Mouse (Mus musculus) gastrocnemius, postnatal 14 days (tissue): Measurements from ENCODE around the gene Mef2d. TPM values are rescaled to one million over a fixed set of nuclear protein-coding genes. Genes with fewer than 3 reads are reported as not detected.
A peak's percentile ranks its signal among the peaks of the same experiment; 100 is the strongest.
"Not testable (repeated sequence)": the region's sequence is repeated elsewhere in the genome, so short reads cannot be mapped to it uniquely, and the experiment has no call there.

ENCODE experiments used
- DNase-seq: peaks from one replicate; pipeline ENCODE4 v3.0.0; 2021; ENCODE audit warnings: mixed read lengths
- intact Hi-C: fragments of 180-260 bp; cut with DNase I; formaldehyde crosslinking; loops from one replicate; pipeline ENCODE4 v1.15.1; 2025; ENCODE audit warnings: low total_unique reads
- total RNA-seq, 2 experiments: library from RNA; stranded (reverse); gene quantifications; 2 replicates each; pipeline ENCODE4 v1.2.3; 2021

Mef2d gene
- total RNA-seq, 2 experiments from 2014 or later, result 136 to 137 TPM

GRCm38 (mm10) chr3:88170361-88170760, 28.2 kb downstream of the Mef2d start:
- DNase-seq, result no peak
- intact Hi-C loops, result no loop called here

GRCm38 (mm10) chr3:88172440-88172839, 30.3 kb downstream of the Mef2d start:
- intact Hi-C loops, result no loop called here
- no peak for DNase-seq

GRCm38 (mm10) chr3:88173375-88173774, 31.2 kb downstream of the Mef2d start:
- intact Hi-C loops, result no loop called here
- DNase-seq, result peak; percentile 44

- DNase-seq, result no peak
- intact Hi-C loops, result no loop called here
These were observed 32.7 kb downstream of the Mef2d start for GRCm38 (mm10) chr3:88174894-88175293.

GRCm38 (mm10) chr3:88177106-88177505, 34.9 kb downstream of the Mef2d start:
- DNase-seq, result peak; percentile 38
- intact Hi-C loops, result no loop called here

GRCm38 (mm10) chr3:88177562-88178345, 35.6 kb downstream of the Mef2d start:
- intact Hi-C loops, result no loop called here
- DNase-seq, result peak; percentile 99

- DNase-seq, intact Hi-C loops: not testable (repeated sequence)
These were observed 36.2 kb downstream of the Mef2d start for GRCm38 (mm10) chr3:88178346-88178733.

GRCm38 (mm10) chr3:88178986-88179385, 36.8 kb downstream of the Mef2d start:
- DNase-seq, result no peak
- intact Hi-C loops, result no loop called here

GRCm38 (mm10) chr3:88181374-88181773, 39.2 kb downstream of the Mef2d start:
- DNase-seq, result no peak
- intact Hi-C loops, result loop anchor here (5.0 kb wide), 2 partner anchors 44 to 94 kb away; no protein-coding TSS in a partner anchor

- DNase-seq, result no peak
- intact Hi-C loops, result no loop called here
These were observed 44.3 kb downstream of the Mef2d start for GRCm38 (mm10) chr3:88186424-88186823.

- intact Hi-C loops, result loop anchor here (2.0 kb wide), 1 partner anchor 54 kb away; no protein-coding TSS in a partner anchor
- DNase-seq, result no peak
These were observed 49.0 kb downstream of the Mef2d start for GRCm38 (mm10) chr3:88191146-88191545.

GRCm38 (mm10) chr3:88191820-88192616, 49.8 kb downstream of the Mef2d start:
- intact Hi-C loops, result loop anchor here (2.0 kb wide), 1 partner anchor 53 kb away; no protein-coding TSS in a partner anchor
- DNase-seq, result no peak

- intact Hi-C loops, result loop anchor here (2.0 kb wide), 1 partner anchor 43 kb away; no protein-coding TSS in a partner anchor
- DNase-seq, result no peak
These were observed 55.8 kb downstream of the Mef2d start for GRCm38 (mm10) chr3:88197741-88198504.

GRCm38 (mm10) chr3:88198505-88199020, 56.4 kb downstream of the Mef2d start:
- intact Hi-C loops, result no loop called here
- no peak for DNase-seq

GRCm38 (mm10) chr3:88199541-88200110, 57.5 kb downstream of the Mef2d start:
- no peak for DNase-seq
- intact Hi-C loops, result no loop called here

- intact Hi-C loops, result no loop called here
- DNase-seq, result no peak
These were observed 58.2 kb downstream of the Mef2d start for GRCm38 (mm10) chr3:88200161-88200971.

GRCm38 (mm10) chr3:88200972-88201330, 58.8 kb downstream of the Mef2d start:
- no peak for DNase-seq
- intact Hi-C loops, result no loop called here

- DNase-seq, result no peak
- intact Hi-C loops, result no loop called here
These were observed 59.5 kb downstream of the Mef2d start for GRCm38 (mm10) chr3:88201640-88202039.
